Mouse (Mus musculus) lung, postnatal 0 days (tissue): ENCODE data around the gene Ddx28. TPM values are rescaled to one million over a fixed set of nuclear protein-coding genes. Genes with fewer than 3 reads are reported as not detected.

Experiments
- ATAC-seq: fragments of 200-750 bp; cut with Nextera tagmentation; 2 replicates; pipeline ENCODE4 v1.8.0; 2017; ENCODE audit warnings: moderate library complexity
- DNase-seq: peaks from one replicate; pipeline ENCODE4 v3.0.0-alpha.2; 2016; ENCODE audit warnings: low spot score
- H3K27ac ChIP-seq: fragments of 300-500 bp; sonication (generic); 2 replicates; pipeline ENCODE4 v1.5.1; 2014; ENCODE audit warnings: antibody characterized with exemption, mild to moderate bottlenecking, low read length, mixed read lengths
- H3K27me3 ChIP-seq: fragments of 300-500 bp; sonication (generic); replicated peaks from 2 replicates; pipeline ENCODE4 v1.6.1; 2014; ENCODE audit warnings: low read length, mixed read lengths; ENCODE audit not compliant: insufficient read depth
- H3K36me3 ChIP-seq: fragments of 300-500 bp; sonication (generic); 2 replicates; pipeline ENCODE4 v1.6.1; 2014; ENCODE audit warnings: low read length, mixed read lengths; ENCODE audit not compliant: insufficient read depth
- H3K4me1 ChIP-seq: fragments of 300-500 bp; sonication (generic); 2 replicates; pipeline ENCODE4 v1.6.1; 2014; ENCODE audit warnings: antibody characterized with exemption, low read depth, low read length, mixed read lengths; ENCODE audit not compliant: insufficient read depth
- H3K4me2 ChIP-seq: fragments of 300-500 bp; sonication (generic); replicated peaks from 2 replicates; pipeline ENCODE4 v1.6.1; 2014; ENCODE audit warnings: low read depth, mild to moderate bottlenecking, low read length, moderate library complexity, mixed read lengths
- H3K4me3 ChIP-seq: fragments of 300-500 bp; sonication (generic); 2 replicates; pipeline ENCODE4 v1.5.1; 2014; ENCODE audit warnings: low read depth, low read length
- H3K9ac ChIP-seq: fragments of 300-500 bp; sonication (generic); replicated peaks from 2 replicates; pipeline ENCODE4 v1.6.1; 2014; ENCODE audit warnings: low read depth, mild to moderate bottlenecking
- H3K9me3 ChIP-seq: fragments of 300-500 bp; sonication (generic); 2 replicates; pipeline ENCODE4 v1.6.1; 2016; ENCODE audit warnings: low read length, mixed read lengths
- CTCF ChIP-seq: IDR thresholded peaks from 2 replicates; pipeline ENCODE4 v1.5.1; 2016; ENCODE audit warnings: antibody characterized with exemption, mild to moderate bottlenecking
- EP300 ChIP-seq: IDR thresholded peaks from 2 replicates; pipeline ENCODE4 v1.6.1; 2016; ENCODE audit warnings: antibody characterized with exemption, mild to moderate bottlenecking, control low read depth
- WGBS: fragments of 180-500 bp; shearing (Covaris S2); extraction: QIAGEN DNeasy Blood & Tissue Kit; methylation state at CpG from one replicate; pipeline ENCODE4 v1.1.7; 2014; 5-methylcytosine and 5-hydroxymethylcytosine counted together
- polyA plus RNA-seq: library from polyadenylated mRNA; unstranded; fragments of >200 nt; fragmentation: Nextera tagmentation; extraction: Ambion mirVana; gene quantifications from 2 replicates; pipeline ENCODE4 v1.2.1, GENCODE M21; 2015

Ddx28 gene
- polyA plus RNA-seq, 1 experiment from 2014 or later, result 10.5 TPM

DNA sequence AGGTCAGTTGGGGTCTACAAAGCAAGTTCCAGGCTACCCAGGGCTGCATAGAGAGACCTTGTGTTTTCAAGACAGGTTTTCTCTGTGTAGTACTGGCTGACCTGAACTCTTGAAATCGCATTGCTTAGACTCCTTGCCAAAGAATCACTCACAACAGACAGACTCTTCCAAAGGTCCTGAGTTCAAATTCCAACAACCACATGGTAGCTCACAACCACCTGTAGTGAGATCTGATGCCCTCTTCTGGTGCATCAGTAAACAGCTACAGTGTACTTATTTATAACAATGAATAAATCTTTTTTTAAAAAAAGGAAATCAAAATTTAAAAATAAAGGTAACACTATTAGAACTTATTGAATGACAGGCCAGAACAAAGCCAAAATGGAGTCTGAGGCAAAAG is 30.5 kb downstream of the Ddx28 start:
- no peaks in the 10 kb centered on the region for H3K36me3 ChIP-seq
- no peaks in the 10 kb centered on the region for H3K27me3 ChIP-seq
- TF ChIP-seq CTCF (0 out of 2 replicates have a peak, but pooled peaks have one; percentile 11), EP300 (no peak)
- no peaks in the 10 kb centered on the region for H3K4me1 ChIP-seq
- ATAC-seq, result no peak
- H3K4me2 ChIP-seq, result no peak overlapping the region
- WGBS, result 84% methylated on average over 1 of the region's 1 CpGs
- no peak for DNase-seq
- H3K9me3 ChIP-seq, result no peaks in the 10 kb centered on the region
- H3K4me3 ChIP-seq, result no peak overlapping the region
- H3K9ac ChIP-seq, result no peak overlapping the region
- no peak overlapping the region for H3K27ac ChIP-seq

- TF ChIP-seq EP300 (no peak), CTCF (no peak)
- 94% methylated on average over 15 of the region's 15 CpGs for WGBS
- H3K36me3 ChIP-seq, result no peaks in the 10 kb centered on the region
- DNase-seq (no peak), ATAC-seq (no peak)
- no peaks in the 10 kb centered on the region for H3K4me1 ChIP-seq
- H3K9ac ChIP-seq, result no peak within 1 kb of the TSS
- H3K9me3 ChIP-seq, result no peaks in the 10 kb centered on the region
- no peaks in the 10 kb centered on the region for H3K27me3 ChIP-seq
- no peak within 1 kb of the TSS for H3K4me2 ChIP-seq
- H3K27ac ChIP-seq, result no peak within 1 kb of the TSS
- no peak within 1 kb of the TSS for H3K4me3 ChIP-seq
These were observed 32.4 kb downstream of the Ddx28 start, which contains the start of gene Dpep3 for GRCm38 (mm10) chr8:105979325-105979724. Gene Dpep3 (minus strand): TSS chr8:105979429.

DNA sequence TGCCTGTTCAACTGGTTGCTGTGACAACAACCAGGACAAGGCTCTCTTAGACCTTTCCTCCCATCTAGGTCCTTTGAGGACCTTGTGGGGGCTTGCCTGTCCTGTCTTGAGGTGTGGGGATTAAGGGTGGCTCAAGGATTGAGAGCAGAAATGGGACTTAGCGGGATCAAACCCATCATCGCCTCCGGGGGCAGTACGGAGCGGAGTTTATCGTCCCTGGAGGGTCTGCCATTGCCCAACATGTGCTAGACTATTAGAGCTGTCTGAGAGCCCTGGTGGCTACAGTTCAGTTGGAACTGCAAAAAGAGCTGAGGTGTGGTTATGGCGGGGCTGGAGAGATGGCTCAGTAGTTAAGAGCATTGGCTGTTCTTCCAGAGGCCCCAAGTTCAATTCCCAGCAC is 36.3 kb downstream of the Ddx28 start:
- Histone ChIP-seq H3K4me2 (no peak overlapping the region), H3K4me3 (no peak overlapping the region), H3K27me3 (no peaks in the 10 kb centered on the region), H3K4me1 (no peaks in the 10 kb centered on the region), H3K9ac (no peak overlapping the region), H3K36me3 (no peaks in the 10 kb centered on the region), H3K27ac (no peak overlapping the region), H3K9me3 (no peaks in the 10 kb centered on the region)
- no peak for ATAC-seq
- no peak for DNase-seq
- TF ChIP-seq CTCF, result peak; percentile 28; the same call in 1 of the 2 replicates
- no peak for TF ChIP-seq EP300
- 68% methylated on average over 7 of the region's 7 CpGs for WGBS

DNA sequence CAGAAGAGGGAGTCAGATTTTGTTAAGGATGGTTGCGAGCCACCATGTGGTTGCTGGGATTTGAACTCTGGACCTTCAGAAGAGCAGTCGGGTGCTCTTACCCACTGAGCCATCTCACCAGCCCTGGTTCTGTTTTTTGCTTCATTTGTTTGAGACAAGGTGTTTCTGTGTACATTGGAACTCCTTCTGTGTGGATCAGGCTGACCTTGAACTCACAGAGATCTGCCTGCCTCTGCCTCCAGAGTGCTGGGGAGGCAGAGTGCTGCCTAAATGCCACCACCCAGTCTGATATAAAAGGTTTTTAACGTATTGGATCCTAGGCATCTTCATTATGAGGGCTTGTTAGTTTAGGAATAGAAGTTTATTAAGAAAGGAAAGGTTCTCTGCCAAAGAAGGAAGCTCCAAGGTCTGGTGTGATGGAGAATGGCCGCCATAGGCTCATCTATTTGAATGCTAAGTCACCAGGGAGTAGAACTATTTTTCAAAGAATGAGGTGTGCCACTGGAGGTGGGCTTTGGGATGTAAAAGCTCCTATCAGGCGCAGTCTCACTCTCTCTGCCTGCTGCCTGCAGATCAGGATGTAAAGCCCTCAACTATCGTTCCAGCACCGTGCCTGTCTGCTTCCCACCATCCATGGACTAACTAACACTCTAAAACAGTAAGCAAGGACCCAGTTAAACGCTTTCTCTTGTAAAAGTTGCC is 40.5 kb downstream of the Ddx28 start:
- H3K27me3 ChIP-seq, result no peaks in the 10 kb centered on the region
- H3K4me3 ChIP-seq, result no peak overlapping the region
- H3K36me3 ChIP-seq, result no peaks in the 10 kb centered on the region
- H3K9ac ChIP-seq, result no peak overlapping the region
- no peaks in the 10 kb centered on the region for H3K9me3 ChIP-seq
- H3K27ac ChIP-seq, result no peak overlapping the region
- ATAC-seq, result no peak
- TF ChIP-seq CTCF (no peak), EP300 (no peak)
- 78% methylated on average over 8 of the region's 8 CpGs for WGBS
- DNase-seq, result no peak
- H3K4me1 ChIP-seq, result no peaks in the 10 kb centered on the region; the same call in 1 of the 2 replicates
- H3K4me2 ChIP-seq, result no peak overlapping the region

DNA sequence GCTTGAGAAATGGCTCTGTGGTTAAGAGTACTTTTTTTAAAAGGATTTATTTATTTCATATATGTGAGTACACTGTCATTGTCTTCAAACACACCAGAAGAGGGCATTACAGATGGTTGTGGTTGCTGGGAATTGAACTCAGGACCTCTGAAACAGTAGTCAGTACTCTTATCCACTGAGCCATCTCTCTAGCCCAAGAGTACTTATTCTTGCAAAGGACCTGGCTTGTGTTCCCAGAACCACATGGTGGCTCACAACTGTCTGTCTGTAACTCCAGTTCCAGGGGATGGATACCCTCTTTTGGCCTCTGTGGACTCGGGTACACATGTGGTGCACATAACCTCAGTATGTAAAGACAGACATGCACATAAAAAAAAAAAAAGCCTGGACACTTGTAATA is 42.3 kb downstream of the Ddx28 start:
- no peaks in the 10 kb centered on the region for H3K36me3 ChIP-seq
- WGBS, result 62% methylated on average over 1 of the region's 1 CpGs
- ATAC-seq, result no peak
- H3K4me1 ChIP-seq, result peaks cover 5% of the 10 kb centered on the region; the same call in 1 of the 2 replicates
- H3K9ac ChIP-seq, result no peak overlapping the region
- no peak for DNase-seq
- H3K27me3 ChIP-seq, result no peaks in the 10 kb centered on the region
- no peak overlapping the region for H3K27ac ChIP-seq
- H3K4me3 ChIP-seq, result no peak overlapping the region
- no peak overlapping the region for H3K4me2 ChIP-seq
- TF ChIP-seq CTCF (no peak), EP300 (no peak)
- H3K9me3 ChIP-seq, result no peaks in the 10 kb centered on the region

DNA sequence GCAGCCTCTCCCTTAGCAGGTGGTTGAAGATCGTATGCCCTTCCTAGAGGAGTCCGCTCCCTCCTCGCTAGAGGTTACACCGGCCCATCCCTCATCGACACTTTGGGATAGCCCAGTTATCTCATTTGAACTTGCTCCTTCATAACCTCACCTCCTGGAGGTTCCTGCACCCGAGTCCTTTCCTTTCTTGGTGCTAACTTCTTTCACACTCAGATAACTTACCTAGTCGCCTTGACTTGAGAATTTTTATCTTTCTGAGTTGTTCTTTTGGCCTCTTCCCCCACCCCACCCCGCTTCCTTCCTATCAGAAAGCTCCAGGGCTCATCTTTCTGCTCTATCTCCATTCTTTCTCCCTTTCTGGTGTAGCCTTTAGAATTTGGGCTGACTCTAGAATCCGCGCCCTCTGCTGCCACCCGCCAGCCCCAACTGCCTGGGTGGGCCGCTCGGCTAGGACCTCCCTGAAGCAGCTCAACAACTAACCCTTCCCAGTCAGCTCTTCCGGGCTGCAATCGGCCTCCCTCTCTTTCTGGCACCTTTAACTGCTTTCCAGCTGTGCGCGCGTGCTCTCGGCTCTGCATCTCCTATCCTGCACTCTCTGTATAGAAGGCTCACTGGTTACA is 44.9 kb downstream of the Ddx28 start:
- no peak overlapping the region for H3K9ac ChIP-seq

More for the DNA sequence above, 44.9 kb downstream of the Ddx28 start:
- Histone ChIP-seq H3K27ac (no peak overlapping the region; the same call in 1 of the 2 replicates), H3K27me3 (no peaks in the 10 kb centered on the region), H3K4me2 (peak overlapping the region; percentile 87), H3K36me3 (no peaks in the 10 kb centered on the region), H3K4me3 (peak overlapping the region; percentile 86; the same call in 1 of the 2 replicates), H3K4me1 (peaks cover 5% of the 10 kb centered on the region; the same call in 1 of the 2 replicates), H3K9me3 (no peaks in the 10 kb centered on the region)
- peak; percentile 73 for DNase-seq
- 12% methylated on average over 19 of the region's 19 CpGs for WGBS
- ATAC-seq, result peak; percentile 16; the same call in 1 of the 2 replicates
- TF ChIP-seq EP300 (no peak), CTCF (no peak)
